Mouse (Mus musculus): ENCODE measurements around the gene Gm17079. TPM values are rescaled to one million over a fixed set of nuclear protein-coding genes. Genes with fewer than 3 reads are reported as not detected.

The Gm17079 gene
- total RNA-seq (2023) = not detected

DNA sequence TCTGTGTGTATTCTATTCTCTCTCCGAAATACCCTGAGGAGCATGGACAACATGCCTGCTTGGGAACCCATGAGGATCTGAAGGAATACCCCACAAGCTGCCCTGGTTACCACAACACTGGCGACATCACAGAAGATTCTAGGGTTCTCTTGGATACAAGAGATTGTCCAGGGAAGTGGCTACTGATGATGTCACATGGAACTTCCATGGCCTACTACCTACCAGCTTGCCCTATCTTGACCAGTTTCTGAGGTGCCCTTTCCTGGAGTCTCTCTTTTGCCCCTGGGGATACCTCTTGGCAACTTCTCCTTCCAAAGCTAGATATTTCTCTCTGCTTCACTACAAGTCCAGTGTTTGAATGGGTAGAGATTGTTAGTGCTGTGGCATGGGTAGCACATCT is at the start of gene Gm17079:
Gm17079 (minus strand) TSS at position 101 of the 400 bp plus-strand sequence.

DNA sequence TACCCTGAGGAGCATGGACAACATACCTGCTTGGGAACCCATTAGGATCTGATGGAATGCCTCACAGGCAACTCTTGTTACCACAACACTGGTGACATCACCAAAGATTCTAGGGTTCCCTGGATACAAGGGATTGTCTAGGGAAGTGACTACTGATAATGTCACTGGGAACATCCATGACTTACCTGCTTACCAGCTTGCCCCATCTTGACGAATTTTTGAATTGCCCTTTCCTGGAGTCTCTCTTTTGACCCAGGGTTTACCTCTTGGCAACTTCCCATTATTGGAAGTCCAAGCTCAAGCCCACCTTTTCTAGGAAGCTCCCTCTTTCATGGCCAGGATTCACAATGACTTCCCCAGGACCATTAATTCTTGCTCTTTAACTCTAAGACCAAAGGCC is 21.8 kb upstream of the Gm17079 start, which contains the start of gene Gm5800:
Gm5800 (minus strand) TSS at position 101 of the 400 bp plus-strand sequence.

Other genes with a start within 250 kb of the Gm17079 start
- gene Vmn2r89, start 243.6 kb downstream of the Gm17079 start, total RNA-seq (2023) = not detected
- gene Gm5622, start 142.7 kb downstream of the Gm17079 start, total RNA-seq (2023) = not detected
- gene Gm17175, start 121.4 kb downstream of the Gm17079 start, total RNA-seq (2023) = not detected
- gene Gm17174, start 103.3 kb downstream of the Gm17079 start, total RNA-seq (2023) = not detected
- gene Gm17078, start 84.2 kb downstream of the Gm17079 start, total RNA-seq (2023) = not detected
- gene Gm4181, start 59.8 kb downstream of the Gm17079 start, total RNA-seq (2023) = not detected
- gene Gm5800, start 21.7 kb upstream of the Gm17079 start, total RNA-seq (2023) = not detected
- not detected for gene Ang4, start 78.1 kb upstream of the Gm17079 start, total RNA-seq (2023)
- gene AY358078, start 104.6 kb upstream of the Gm17079 start, total RNA-seq (2023) = not detected
- not detected for gene Ear6, start 158.2 kb upstream of the Gm17079 start, total RNA-seq (2023)
- gene Mettl17, start 189.4 kb upstream of the Gm17079 start, total RNA-seq (2023) = 51.4 TPM
- 0.67 TPM for gene Slc39a2, start 197.4 kb upstream of the Gm17079 start, total RNA-seq (2023)
- 12.7 TPM for gene Ndrg2, start 218.7 kb upstream of the Gm17079 start, total RNA-seq (2023)
- not detected for gene Tppp2, start 223.0 kb upstream of the Gm17079 start, total RNA-seq (2023)
- not detected for gene Rnase13, start 227.3 kb upstream of the Gm17079 start, total RNA-seq (2023)

Measured in CD4-positive naive resting alpha-beta T cell, adult 76 days (primary cell).